Mouse (Mus musculus): ENCODE results near the gene Cntfr.

DNA sequence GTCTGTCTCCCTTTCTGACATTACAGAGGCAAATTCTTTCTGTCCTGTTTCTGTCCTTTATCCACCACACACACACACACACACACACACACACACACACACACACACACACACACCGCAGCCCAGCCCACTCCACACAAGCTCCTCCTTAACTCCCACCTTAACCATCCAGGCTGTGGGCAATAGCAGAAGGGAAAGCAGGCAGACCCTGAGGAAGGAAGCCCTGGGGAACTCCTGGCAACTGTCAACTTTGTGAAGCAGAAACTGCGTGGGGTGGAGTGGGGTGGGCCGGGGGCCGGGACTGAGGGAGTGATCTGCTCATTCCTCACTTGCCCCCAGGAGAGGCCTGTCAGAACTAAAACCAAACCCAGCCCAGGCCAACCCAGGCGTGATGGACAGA, 25.4 kb downstream of the Cntfr start:
- TF ChIP-seq CTCF (IDR thresholded peaks at IDR 0.05; ENCODE audit: low read depth) (no peak), EP300 (optimal IDR thresholded peaks at IDR 0.05) (no peak)
